16 mouse cellular contexts compared by ENCODE assay signal in genomic region chr8:87112355-87112754, GRCm38 (mm10).
"Had no signal": no experiment of that assay in that cellular context is flagged by ENCODE, and none has a peak within 500 bp of the region (broad histone marks: within the 10 kb centered on the region; RNA-seq: fewer than 3 reads in every experiment).

No protein-coding gene starts in this region.

- DNase-seq: retina, postnatal 1 day; right cerebral cortex, adult 18-20 months; right cerebral cortex, postnatal 14 days; right cerebral cortex, postnatal 25 days; right cerebral cortex, postnatal 4 days; spleen, adult 18-20 months; thymus, adult 18-20 months; thymus, adult 2 months; thymus, postnatal 14 days; thymus, postnatal 25 days; thymus, postnatal 36 days; thymus, postnatal 4 days had no signal

- H3K36me3 ChIP-seq: neural tube, embryonic 12.5 days; neural tube, embryonic 13.5 days; neural tube, embryonic 15.5 days; stomach, embryonic 15.5 days had no signal

- H3K4me1 ChIP-seq: stomach, embryonic 15.5 days had no signal

- H3K27ac ChIP-seq: neural tube, embryonic 12.5 days; neural tube, embryonic 13.5 days; neural tube, embryonic 15.5 days; stomach, embryonic 15.5 days had no signal

- H3K27me3 ChIP-seq: neural tube, embryonic 12.5 days; neural tube, embryonic 13.5 days; neural tube, embryonic 15.5 days; stomach, embryonic 15.5 days had no signal

- H3K9ac ChIP-seq: neural tube, embryonic 12.5 days; neural tube, embryonic 13.5 days; neural tube, embryonic 15.5 days; stomach, embryonic 15.5 days had no signal

- H3K9me3 ChIP-seq: neural tube, embryonic 12.5 days; neural tube, embryonic 13.5 days; neural tube, embryonic 15.5 days; stomach, embryonic 15.5 days had no signal

- H3K4me2 ChIP-seq: neural tube, embryonic 12.5 days; neural tube, embryonic 13.5 days; neural tube, embryonic 15.5 days; stomach, embryonic 15.5 days had no signal

- H3K4me3 ChIP-seq: neural tube, embryonic 12.5 days; neural tube, embryonic 13.5 days; neural tube, embryonic 15.5 days; stomach, embryonic 15.5 days had no signal
